Mouse (Mus musculus) embryonic facial prominence, embryonic 12.5 days (tissue): ENCODE measurements around the gene Tmcc2. TPM values are rescaled to one million over a fixed set of nuclear protein-coding genes. Genes with fewer than 3 reads are reported as not detected.
"Not testable (repeated sequence)": the region's sequence is repeated elsewhere in the genome, so short reads cannot be mapped to it uniquely, and the experiment has no call there.

Source experiments
- ATAC-seq: fragments of 200-750 bp; cut with Nextera tagmentation; 2 replicates; pipeline ENCODE4 v1.8.0; 2017; ENCODE audit not compliant: insufficient number of reproducible peaks, insufficient read depth, low FRiP score, low TSS enrichment
- H3K27ac ChIP-seq: fragments of 300-500 bp; sonication (generic); 2 replicates; pipeline ENCODE4 v1.5.1; 2016; ENCODE audit warnings: mild to moderate bottlenecking
- H3K27me3 ChIP-seq: fragments of 300-500 bp; sonication (generic); 2 replicates; pipeline ENCODE4 v1.6.1; 2016; ENCODE audit warnings: mild to moderate bottlenecking, moderate library complexity
- H3K36me3 ChIP-seq: fragments of 300-500 bp; sonication (generic); 2 replicates; pipeline ENCODE4 v1.6.1; 2016; ENCODE audit warnings: mild to moderate bottlenecking
- H3K4me1 ChIP-seq: fragments of 300-500 bp; sonication (generic); 2 replicates; pipeline ENCODE4 v1.6.1; 2016
- H3K4me2 ChIP-seq: fragments of 300-500 bp; sonication (generic); replicated peaks from 2 replicates; pipeline ENCODE4 v1.6.1; 2016; ENCODE audit warnings: mild to moderate bottlenecking, moderate library complexity
- H3K4me3 ChIP-seq: fragments of 300-500 bp; sonication (generic); 2 replicates; pipeline ENCODE4 v1.5.1; 2016; ENCODE audit warnings: mild to moderate bottlenecking
- H3K9ac ChIP-seq: fragments of 300-500 bp; sonication (generic); 2 replicates; pipeline ENCODE4 v1.6.1; 2016; ENCODE audit warnings: mild to moderate bottlenecking, moderate library complexity
- H3K9me3 ChIP-seq: fragments of 300-500 bp; sonication (generic); 2 replicates; pipeline ENCODE4 v1.6.1; 2016; ENCODE audit warnings: mild to moderate bottlenecking, moderate library complexity
- WGBS: fragments of 180-500 bp; shearing (Covaris S2); methylation state at CpG from one replicate; pipeline ENCODE4 v1.1.7; 2016; 5-methylcytosine and 5-hydroxymethylcytosine counted together
- polyA plus RNA-seq: library from polyadenylated mRNA; unstranded; fragments of >200 nt; fragmentation: Nextera tagmentation; extraction: Ambion mirVana; gene quantifications from 2 replicates; pipeline ENCODE4 v1.2.1, GENCODE M21; 2016

Gene Tmcc2
- polyA plus RNA-seq, 1 experiment from 2014 or later: 22.1 TPM

DNA sequence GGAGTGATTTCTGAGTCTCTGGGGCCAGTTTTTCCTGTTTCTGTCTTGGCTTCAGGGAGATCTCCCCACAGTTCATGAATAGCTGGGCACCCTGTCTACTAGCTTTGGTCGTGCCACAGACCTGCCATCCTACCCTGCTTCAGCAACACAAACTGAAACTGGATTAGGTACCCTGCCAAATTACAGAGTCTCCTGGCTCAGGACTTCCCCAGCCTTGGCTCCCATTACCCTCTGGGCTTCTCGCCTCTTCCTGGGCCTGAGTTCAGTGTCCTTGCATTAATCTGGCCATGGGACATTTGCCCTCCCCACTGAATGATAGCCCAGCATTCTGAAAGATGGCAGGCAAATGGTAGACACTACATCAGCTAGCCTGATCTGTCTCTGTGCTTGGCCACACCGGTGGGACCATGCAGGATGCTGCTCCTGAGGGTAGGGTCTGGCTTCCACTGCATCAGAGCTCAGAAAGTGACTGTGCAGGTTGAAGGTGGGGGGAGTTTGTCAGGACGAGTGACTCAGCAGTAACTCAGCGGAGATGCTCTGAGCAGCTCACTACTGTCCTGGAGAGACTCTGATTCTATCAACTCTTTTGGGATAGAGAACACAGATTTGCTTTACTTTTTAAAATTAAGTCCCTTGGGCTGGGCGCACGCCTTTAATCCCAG is 26.1 kb downstream of the Tmcc2 start:
- no peak for ATAC-seq
- no peaks in the 10 kb centered on the region for H3K27me3 ChIP-seq
- 86% methylated on average over 7 of the region's 7 CpGs for WGBS
- no peak overlapping the region for H3K27ac ChIP-seq
- peaks cover 32% of the 10 kb centered on the region for H3K36me3 ChIP-seq
- no peaks in the 10 kb centered on the region for H3K4me1 ChIP-seq
- H3K4me3 ChIP-seq: no peak overlapping the region
- H3K9me3 ChIP-seq: no peaks in the 10 kb centered on the region
- H3K9ac ChIP-seq: no peak overlapping the region
- no peak overlapping the region for H3K4me2 ChIP-seq

DNA sequence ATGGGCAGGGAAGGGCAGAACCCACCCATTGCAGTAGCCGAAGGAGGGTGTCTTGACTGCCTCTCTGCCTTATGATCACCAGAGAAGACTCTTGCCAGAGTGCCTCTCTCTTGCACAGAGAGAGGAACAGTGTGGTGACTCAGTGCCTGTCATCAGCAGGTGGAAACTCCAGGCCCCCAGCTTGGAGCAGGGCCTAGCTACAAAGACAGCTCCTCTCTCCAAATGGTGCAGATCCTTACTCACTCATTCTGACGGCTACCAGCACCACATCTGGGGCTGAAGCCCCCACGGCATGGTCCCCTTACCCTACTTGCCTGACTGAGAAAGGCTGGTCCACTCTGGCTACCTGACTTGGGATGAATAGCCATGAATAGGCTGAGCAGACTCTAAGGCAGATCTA is 26.7 kb downstream of the Tmcc2 start:
- 84% methylated on average over 3 of the region's 3 CpGs for WGBS
- 0 out of 2 replicates have a peak overlapping the region, but pooled peaks have one; percentile 5 for H3K4me3 ChIP-seq
- no peaks in the 10 kb centered on the region for H3K9me3 ChIP-seq
- H3K4me2 ChIP-seq: no peak overlapping the region
- no peaks in the 10 kb centered on the region for H3K4me1 ChIP-seq
- no peak for ATAC-seq
- no peak overlapping the region for H3K9ac ChIP-seq
- H3K27me3 ChIP-seq: no peaks in the 10 kb centered on the region
- peaks cover 38% of the 10 kb centered on the region for H3K36me3 ChIP-seq
- H3K27ac ChIP-seq: no peak overlapping the region

DNA sequence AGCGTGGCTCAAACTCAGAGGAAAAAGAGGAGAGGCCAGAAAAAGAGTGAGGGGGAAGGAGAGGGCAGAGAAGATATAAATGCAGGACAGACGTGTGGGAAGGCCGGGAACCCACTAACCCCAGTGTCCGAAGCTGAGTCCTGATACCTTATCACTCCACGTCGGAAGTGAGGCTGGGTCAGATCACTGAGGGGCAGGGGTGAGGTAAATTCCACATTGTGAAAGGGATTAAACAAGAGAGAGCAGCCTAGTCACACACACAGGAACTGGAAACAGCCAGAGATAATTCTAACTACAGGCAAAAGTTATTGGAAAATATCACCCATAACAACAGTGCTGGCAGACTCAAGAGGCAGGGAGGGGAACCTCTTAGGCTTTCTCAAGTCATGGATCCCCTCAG is 29.1 kb downstream of the Tmcc2 start:
- Histone ChIP-seq H3K4me3 (no peak overlapping the region), H3K27me3 (no peaks in the 10 kb centered on the region), H3K4me2 (no peak overlapping the region), H3K4me1 (no peaks in the 10 kb centered on the region), H3K9me3 (no peaks in the 10 kb centered on the region), H3K27ac (no peak overlapping the region), H3K36me3 (peaks cover 57% of the 10 kb centered on the region), H3K9ac (no peak overlapping the region)
- WGBS: 75% methylated on average over 6 of the region's 6 CpGs
- no peak for ATAC-seq

DNA sequence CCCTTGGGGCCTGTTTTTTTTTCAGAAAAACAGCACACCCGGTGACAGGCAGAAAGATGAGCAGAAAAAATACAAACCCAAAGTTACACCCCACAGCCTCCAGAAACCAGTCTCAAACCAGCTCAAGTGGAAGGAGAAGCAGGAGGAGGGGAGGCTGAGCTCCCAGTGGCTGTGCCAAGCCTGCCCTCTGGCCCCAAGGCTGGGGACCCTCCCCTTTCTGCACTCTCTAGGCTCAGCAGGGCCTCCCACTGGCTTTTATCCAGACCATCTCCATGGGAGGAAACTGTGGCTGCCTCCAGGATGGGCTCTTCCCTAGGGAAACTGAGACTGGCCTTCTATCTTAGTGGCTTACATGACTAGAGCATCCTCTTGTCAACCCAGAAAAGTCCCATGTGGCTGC is 34.2 kb downstream of the Tmcc2 start:
- H3K27ac ChIP-seq: no peak overlapping the region
- H3K36me3 ChIP-seq: peaks cover 44% of the 10 kb centered on the region
- no peak overlapping the region for H3K4me2 ChIP-seq
- 53% methylated on average over 1 of the region's 1 CpGs for WGBS
- H3K9ac ChIP-seq: no peak overlapping the region
- no peak for ATAC-seq
- no peaks in the 10 kb centered on the region for H3K9me3 ChIP-seq
- no peaks in the 10 kb centered on the region for H3K27me3 ChIP-seq
- H3K4me3 ChIP-seq: no peak overlapping the region
- 0 out of 2 replicates have a peak, but pooled peaks cover 4% of the 10 kb centered on the region for H3K4me1 ChIP-seq

DNA sequence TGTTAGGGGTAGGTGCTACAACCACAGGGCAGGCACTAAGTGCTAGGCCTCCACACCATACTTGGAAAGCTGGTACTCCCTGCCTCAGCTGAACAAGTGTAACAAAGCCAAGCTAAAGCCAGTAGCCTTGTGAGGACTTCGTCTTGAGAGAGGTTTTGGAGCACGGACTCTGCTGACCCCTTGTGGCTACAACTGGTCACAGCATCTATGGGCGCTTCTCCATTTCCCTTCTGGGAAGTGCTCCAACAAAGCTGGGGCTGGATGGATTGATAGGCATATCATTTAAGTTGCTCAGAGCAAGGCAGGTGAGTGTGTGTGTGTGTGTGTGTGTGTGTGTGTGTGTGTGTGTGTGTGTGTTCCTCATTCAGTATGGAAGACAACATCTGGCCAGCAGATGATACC is 35.2 kb downstream of the Tmcc2 start:
- H3K27ac ChIP-seq: no peak overlapping the region
- WGBS: 1% methylated on average over 3 of the region's 3 CpGs
- 0 out of 2 replicates have a peak, but pooled peaks cover 4% of the 10 kb centered on the region for H3K4me1 ChIP-seq
- ATAC-seq: 0 out of 2 replicates have a peak, but pooled peaks have one; percentile 30
- no peaks in the 10 kb centered on the region for H3K27me3 ChIP-seq
- no peak overlapping the region for H3K4me3 ChIP-seq
- no peak overlapping the region for H3K9ac ChIP-seq
- peaks cover 34% of the 10 kb centered on the region for H3K36me3 ChIP-seq
- no peak overlapping the region for H3K4me2 ChIP-seq
- no peaks in the 10 kb centered on the region for H3K9me3 ChIP-seq

DNA sequence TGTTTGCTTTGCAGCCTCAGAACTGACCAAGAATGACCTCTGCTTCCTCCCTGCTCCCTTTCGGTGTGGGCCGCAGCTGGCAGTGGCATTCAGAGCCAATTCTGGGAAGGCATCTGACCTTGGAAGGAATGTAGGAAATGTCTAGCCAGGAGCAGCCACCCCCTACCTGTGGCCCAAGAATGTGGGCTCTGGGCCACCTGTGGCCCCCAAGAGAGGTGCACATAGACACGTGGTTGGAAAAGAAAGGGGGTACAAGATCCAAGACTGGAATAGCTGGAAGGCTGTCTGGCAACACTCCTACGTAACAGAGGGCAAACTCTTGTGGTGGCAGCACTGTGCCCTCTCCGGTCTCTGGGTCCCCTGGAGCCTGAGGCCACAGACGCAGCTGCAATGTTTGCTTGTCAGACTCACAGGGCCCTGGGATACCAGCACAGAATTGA is 35.9 kb downstream of the Tmcc2 start:
- H3K4me2 ChIP-seq: no peak overlapping the region
- no peak for ATAC-seq
- H3K4me1 ChIP-seq: 0 out of 2 replicates have a peak, but pooled peaks cover 4% of the 10 kb centered on the region
- H3K27ac ChIP-seq: no peak overlapping the region
- no peak overlapping the region for H3K9ac ChIP-seq
- H3K4me3 ChIP-seq: no peak overlapping the region
- 43% methylated on average over 6 of the region's 6 CpGs for whole genome bisulfite sequencing
- H3K9me3 ChIP-seq: no peaks in the 10 kb centered on the region
- no peaks in the 10 kb centered on the region for H3K27me3 ChIP-seq
- peaks cover 27% of the 10 kb centered on the region for H3K36me3 ChIP-seq

DNA sequence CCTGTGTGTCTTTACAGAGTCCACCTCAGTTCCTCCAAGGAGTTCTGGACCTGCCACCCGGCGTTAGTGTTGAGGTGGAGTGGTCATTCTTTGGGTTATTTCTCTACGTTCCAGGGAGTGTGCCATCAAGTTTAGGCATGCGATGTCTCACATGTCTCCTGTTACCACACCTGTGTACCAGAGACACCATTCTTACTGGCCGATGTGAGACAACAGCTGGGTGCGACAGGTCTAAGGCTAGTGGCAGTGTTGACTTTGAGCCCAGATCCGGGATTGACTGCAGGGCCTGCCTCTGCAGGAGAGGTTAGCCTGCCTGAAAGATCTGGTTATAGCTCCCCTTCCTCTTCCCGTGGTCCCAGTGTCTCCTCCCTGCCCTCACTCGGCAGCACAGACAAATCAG is 36.8 kb downstream of the Tmcc2 start:
- Histone ChIP-seq H3K9me3 (no peaks in the 10 kb centered on the region), H3K27ac (no peak overlapping the region), H3K4me3 (no peak overlapping the region), H3K27me3 (no peaks in the 10 kb centered on the region), H3K4me1 (0 out of 2 replicates have a peak, but pooled peaks cover 4% of the 10 kb centered on the region), H3K4me2 (no peak overlapping the region), H3K36me3 (peaks cover 18% of the 10 kb centered on the region), H3K9ac (no peak overlapping the region)
- no peak for ATAC-seq
- 73% methylated on average over 9 of the region's 9 CpGs for WGBS

DNA sequence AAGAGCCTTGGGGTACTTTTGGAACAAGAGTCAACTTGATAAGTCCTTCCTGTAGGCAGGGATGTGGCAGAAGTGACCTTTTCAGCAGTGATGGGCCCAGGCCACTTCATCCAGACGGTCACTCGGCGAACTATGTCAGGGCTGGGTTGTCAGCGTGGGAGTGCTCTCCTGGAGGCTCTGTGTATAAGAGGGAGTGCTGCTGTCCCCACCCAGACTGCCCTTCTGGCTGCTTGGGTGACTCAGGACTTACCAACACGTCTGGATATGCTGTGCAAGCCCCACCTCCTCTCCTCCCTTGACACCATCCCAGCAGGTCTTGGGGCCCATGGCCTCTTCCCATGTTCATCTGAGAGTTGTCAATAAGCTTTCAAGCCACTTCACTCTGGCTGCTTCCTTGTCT is 37.7 kb downstream of the Tmcc2 start:
- H3K4me3 ChIP-seq: no peak overlapping the region
- peaks cover 10% of the 10 kb centered on the region for H3K36me3 ChIP-seq
- H3K27ac ChIP-seq: no peak overlapping the region
- no peak overlapping the region for H3K9ac ChIP-seq
- H3K9me3 ChIP-seq: no peaks in the 10 kb centered on the region
- 0 out of 2 replicates have a peak, but pooled peaks cover 4% of the 10 kb centered on the region for H3K4me1 ChIP-seq
- 73% methylated on average over 5 of the region's 5 CpGs for WGBS
- no peak overlapping the region for H3K4me2 ChIP-seq
- ATAC-seq: no peak
- H3K27me3 ChIP-seq: no peaks in the 10 kb centered on the region

- no peak overlapping the region for H3K4me2 ChIP-seq
- H3K36me3 ChIP-seq: no peaks in the 10 kb centered on the region
- H3K9ac ChIP-seq: no peak overlapping the region
- 0 out of 2 replicates have a peak, but pooled peaks cover 4% of the 10 kb centered on the region for H3K4me1 ChIP-seq
- no peak overlapping the region for H3K27ac ChIP-seq
- H3K9me3 ChIP-seq: no peaks in the 10 kb centered on the region
- WGBS: 95% methylated on average over 4 of the region's 4 CpGs
- no peaks in the 10 kb centered on the region for H3K27me3 ChIP-seq
- no peak overlapping the region for H3K4me3 ChIP-seq
- ATAC-seq: no peak
These were observed 40.0 kb downstream of the Tmcc2 start for GRCm38 (mm10) chr1:132351058-132351457.

DNA sequence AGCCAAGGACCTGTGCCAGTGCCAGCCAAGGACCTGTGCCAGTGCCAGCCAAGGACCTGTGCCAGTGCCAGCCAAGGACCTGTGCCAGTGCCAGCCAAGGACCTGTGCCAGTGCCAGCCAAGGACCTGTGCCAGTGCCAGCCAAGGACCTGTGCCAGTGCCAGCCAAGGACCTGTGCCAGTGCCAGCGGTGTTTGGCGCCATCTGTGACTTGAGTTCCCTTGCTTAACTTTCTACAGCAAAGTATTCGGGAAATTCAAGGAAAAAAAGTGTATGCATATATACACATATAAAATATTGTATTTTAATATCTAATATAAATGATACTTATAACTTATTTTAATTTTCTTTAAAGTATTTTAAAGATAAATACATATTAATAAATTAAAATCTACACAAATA is 41.5 kb downstream of the Tmcc2 start:
- not testable (repeated sequence) for H3K9ac ChIP-seq, H3K4me2 ChIP-seq, H3K27ac ChIP-seq, H3K36me3 ChIP-seq, H3K4me3 ChIP-seq, H3K9me3 ChIP-seq, ATAC-seq, H3K4me1 ChIP-seq, H3K27me3 ChIP-seq
- whole genome bisulfite sequencing: 92% methylated on average over 3 of the region's 3 CpGs

DNA sequence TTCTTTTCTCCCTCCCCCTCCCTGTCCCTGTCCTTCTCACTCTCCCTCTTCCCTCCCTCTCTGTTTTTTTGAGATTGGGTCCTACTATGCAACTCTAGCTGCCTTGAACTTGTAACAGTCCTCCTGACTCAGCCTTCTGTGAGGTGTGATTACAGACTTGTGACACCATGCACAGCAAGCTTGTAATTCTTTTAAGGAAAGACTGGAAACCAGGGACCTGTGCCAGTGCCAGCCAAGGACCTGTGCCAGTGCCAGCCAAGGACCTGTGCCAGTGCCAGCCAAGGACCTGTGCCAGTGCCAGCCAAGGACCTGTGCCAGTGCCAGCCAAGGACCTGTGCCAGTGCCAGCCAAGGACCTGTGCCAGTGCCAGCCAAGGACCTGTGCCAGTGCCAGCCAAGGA is 42.0 kb downstream of the Tmcc2 start:
- H3K4me1 ChIP-seq, H3K27me3 ChIP-seq, H3K4me2 ChIP-seq, H3K9ac ChIP-seq, H3K4me3 ChIP-seq, H3K36me3 ChIP-seq, H3K27ac ChIP-seq, H3K9me3 ChIP-seq, ATAC-seq: not testable (repeated sequence)

DNA sequence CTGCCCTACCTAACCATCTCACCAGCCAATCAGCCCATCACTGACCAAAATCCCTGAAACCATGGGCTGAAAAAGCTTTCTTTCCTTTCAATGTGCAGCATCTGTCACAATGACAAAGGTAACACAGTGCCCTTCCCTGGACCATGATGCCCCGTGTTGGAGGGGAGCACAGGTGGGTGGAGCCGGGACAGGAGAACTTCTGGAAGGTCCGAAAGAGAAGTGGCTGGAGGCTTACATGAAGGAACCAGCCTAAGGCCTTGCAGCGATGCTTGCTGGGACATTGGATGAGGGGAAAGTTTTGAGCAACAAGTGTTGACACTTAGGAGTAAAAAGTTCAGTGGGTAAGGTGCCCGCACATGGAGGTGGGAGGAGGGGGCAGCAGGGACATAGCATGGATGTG is 42.7 kb downstream of the Tmcc2 start:
- H3K4me2 ChIP-seq: no peak overlapping the region
- H3K4me3 ChIP-seq: no peak overlapping the region
- no peaks in the 10 kb centered on the region for H3K36me3 ChIP-seq
- H3K4me1 ChIP-seq: no peaks in the 10 kb centered on the region
- no peak overlapping the region for H3K27ac ChIP-seq
- ATAC-seq: no peak
- no peaks in the 10 kb centered on the region for H3K27me3 ChIP-seq
- 83% methylated on average over 5 of the region's 5 CpGs for WGBS
- H3K9me3 ChIP-seq: no peaks in the 10 kb centered on the region
- no peak overlapping the region for H3K9ac ChIP-seq
